Mouse (Mus musculus) right cerebral cortex, adult 2 months (tissue): ENCODE results near the gene Pkig.
"Not testable (repeated sequence)": the region's sequence is repeated elsewhere in the genome, so short reads cannot be mapped to it uniquely, and the experiment has no call there.

Source experiments
- DNase-seq, 2 experiments: peaks; one replicate each; pipeline ENCODE4 v3.0.0; 2021 to 2022; ENCODE audit warnings: low spot score in 2 of 2

Gene Pkig

DNA sequence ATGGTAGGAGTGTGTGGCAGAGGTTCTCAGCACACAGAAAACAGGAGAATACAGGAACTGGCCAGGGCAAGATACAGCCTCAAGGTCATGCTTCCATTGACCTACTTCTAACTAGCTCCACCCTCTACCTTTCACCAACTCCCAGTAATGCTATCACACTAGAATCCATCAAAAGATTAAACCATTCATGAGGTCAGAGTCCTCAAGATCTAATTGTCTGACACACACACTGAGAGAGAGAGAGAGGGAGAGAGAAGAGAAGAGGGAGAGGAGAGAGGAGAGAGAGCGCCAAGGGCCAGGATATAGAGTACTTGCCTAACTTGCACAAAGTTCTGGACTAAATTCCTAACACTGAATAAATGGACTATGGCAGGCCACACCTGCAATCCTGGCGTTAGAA, 24.2 kb downstream of the Pkig start:
- no peak for DNase-seq

DNA sequence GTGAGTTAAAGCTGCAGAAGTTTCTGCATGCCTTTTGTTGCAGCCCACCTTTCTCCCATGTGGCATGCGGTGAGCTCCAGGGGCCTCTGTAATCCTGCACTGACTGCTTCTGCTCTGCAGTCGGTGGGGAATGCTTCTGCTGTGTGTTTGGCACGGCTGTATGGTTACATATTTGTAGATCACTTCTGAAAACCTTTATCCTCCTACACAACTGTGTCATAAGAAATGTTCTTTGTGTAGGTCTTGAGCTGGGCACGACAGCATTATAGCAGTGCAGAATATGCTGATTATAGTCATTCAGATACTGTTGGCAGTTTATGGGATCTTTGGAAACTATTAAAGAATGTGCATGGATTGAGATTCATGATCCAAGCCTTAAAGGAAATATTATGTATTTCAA, 27.1 kb downstream of the Pkig start:
- peak in 1 of 2 experiments; percentile 44 for DNase-seq

DNA sequence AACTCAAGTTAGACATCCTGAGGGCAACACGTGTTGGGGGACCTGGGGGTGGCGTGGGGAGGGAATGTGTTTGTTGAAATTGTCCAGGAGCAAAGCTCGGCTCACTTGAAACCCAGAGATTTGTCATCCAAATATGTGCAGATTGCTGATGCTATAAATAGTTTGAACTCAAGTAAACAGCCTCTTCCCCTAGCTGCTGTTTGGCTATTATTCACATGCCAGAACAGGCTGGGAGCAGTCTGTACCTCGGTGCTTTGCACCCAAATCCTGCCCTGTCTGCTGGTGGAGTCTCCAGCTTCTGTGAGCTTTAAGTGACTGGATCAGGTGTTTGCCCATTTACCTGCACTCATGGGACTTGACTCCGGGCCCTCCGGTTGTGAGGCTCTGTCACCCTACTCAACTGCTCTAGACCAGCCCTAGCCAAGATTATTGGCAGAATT, 27.6 kb downstream of the Pkig start:
- DNase-seq = peak; percentile 70 to 75

DNA sequence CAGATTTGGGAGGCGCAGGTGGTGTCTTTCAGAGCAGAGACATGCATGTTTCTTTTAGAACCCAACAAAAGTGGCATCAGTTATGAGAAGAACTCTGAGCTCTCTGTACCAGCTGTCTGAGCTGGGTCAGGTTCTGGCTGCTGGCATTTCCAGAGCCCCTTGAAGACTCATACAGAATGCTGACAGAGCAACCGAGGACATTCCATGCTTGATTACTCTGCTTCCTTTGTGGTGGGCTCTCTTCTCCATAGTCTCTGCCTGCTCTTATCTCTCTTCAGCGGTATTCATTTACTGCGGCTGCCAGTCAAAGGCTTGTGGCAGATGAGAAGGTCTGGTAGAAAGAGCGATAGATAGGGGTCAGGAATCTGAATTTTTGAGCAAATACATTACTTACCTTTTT, 28.0 kb downstream of the Pkig start:
- no peak for DNase-seq

DNA sequence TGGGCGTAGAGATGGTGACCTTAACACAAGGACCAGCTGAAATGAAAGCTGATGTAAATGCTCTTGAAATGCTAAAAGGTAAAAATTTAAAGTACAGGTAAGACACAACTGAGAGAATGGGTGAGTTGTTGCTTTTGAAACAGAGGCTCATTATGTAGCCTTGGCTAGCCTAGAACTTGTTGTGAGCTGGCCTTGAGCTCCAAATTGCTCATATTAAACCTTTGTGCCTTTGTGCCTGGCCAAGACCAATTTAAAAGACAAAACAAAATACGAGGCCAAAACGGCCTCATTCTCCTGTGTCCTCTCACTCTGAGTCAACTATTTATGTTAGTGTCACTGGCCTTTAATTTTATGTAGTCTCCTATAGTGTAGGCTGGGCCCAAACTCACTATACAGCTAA, 28.7 kb downstream of the Pkig start:
- no peak for DNase-seq

- DNase-seq = not testable (repeated sequence)
Measured at GRCm38 (mm10) chr2:163688377-163688776, 30.2 kb downstream of the Pkig start.

DNA sequence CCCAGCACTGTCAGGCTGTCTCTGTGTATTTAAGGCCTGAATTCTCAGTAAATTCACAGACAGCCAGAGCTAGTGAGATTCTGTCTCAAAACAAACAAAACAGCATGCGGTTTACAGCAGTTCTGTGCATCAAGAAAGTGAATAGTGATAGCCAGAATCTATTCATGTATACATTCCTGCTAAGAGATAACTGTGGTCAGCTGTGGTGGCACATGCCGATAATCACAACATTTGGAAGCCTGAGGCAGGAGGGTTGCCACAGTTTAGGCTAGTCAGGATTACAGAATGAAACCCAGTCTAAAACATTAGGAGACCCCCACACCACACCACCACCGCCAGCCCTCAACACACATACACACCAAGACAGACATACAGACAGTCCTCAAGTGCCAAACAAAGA, 31.6 kb downstream of the Pkig start:
- no peak for DNase-seq

GRCm38 (mm10) chr2:163690409-163691304, 32.5 kb downstream of the Pkig start:
- DNase-seq = no peak

DNA sequence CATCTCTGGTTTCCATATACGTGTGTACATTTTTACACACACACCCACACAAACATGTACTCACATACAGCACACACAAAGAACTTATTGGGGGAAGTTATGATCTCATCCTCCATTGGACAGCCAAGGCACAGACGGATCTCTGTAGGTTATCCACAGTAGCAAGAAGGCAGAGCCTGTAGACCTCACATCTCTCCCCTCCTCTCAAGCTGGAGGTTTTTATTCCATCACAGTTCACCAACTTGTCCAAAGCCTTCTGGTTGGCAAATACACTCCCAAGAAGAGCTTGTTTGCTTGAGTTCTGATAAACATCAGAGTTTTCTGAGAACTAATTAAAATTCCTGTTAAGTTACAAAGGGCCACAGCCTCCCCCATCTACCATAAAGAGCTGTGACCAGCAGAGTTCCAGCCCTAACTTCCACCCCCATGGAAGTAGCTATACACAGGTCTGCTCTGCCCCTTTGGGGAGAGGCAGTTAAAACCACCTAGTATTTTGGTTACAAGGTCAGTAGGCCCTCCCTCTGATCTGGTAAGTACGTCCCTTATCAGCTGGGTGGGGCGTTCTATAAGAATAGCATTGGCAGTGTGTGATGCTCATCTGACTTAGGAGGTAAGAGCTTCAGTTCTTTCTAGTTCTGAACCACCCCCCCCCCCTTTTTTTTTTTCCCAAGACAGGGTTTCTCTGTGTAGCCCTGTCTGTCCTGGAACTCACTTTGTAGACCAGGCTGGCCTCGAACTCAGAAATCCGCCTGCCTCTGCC, 33.8 kb downstream of the Pkig start:
- DNase-seq = no peak

DNA sequence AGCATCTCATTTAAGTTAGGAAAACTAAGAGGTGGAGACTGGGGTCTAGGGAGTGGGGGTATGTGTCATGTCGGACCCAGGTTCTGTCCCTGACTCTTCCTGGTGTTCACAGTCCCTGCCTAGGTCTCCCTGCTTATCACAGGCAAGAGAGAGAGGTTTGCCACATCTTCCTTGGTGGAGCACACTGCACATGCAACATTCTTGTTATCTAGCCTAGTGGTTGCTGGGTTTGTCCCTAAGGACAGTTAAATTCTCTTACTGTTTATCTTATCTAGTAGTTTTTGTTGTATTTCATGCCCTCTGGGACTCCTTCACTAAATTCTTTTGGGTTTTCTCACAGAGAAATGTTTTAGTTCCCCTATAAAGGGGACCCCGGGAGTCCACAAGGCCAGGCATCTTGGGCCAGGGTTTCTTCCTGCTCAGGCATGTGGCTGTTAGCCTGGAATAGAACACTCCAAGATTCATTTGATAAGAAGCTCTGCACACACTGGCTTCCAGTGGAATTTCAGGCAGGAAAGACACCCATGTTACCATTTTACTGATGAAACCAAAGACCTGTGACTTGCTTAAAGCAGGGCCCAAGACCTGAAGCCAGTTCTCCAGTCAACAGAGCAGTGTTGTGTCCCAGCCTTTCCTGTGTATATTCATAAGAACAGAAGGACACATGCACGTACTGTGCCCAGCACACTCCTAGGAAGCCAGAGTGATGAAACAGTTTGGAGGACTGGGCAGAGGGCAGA, 34.9 kb downstream of the Pkig start:
- no peak for DNase-seq

- DNase-seq = no peak
Measured at GRCm38 (mm10) chr2:163693716-163694314, 35.6 kb downstream of the Pkig start.

- no peak for DNase-seq
Measured at GRCm38 (mm10) chr2:163696763-163697162, 38.6 kb downstream of the Pkig start.

- DNase-seq = no peak
Measured at GRCm38 (mm10) chr2:163697764-163698480, 39.7 kb downstream of the Pkig start.

GRCm38 (mm10) chr2:163699078-163699780, 41.0 kb downstream of the Pkig start:
- no peak for DNase-seq

- no peak for DNase-seq
Measured at GRCm38 (mm10) chr2:163702431-163702830, 44.2 kb downstream of the Pkig start.

DNA sequence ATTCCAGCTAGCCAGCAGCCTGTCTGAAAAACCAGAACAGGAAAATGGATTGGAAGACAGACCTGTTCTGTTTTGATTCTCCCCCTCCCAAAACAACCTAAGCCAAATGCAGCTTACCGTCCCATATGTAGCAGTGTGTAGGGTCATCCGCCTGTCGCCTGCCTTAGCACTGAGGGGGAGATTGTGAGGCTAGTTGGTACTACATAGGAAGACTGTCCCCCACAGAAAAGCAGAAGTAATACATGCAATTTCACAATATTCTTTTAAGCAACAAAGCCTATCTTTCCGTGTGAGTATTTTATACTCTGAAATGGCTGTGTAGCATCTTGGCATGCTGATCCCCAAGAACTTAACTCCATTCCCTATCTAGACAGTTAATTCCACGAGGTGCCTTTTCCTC, 44.7 kb downstream of the Pkig start:
- no peak for DNase-seq

DNA sequence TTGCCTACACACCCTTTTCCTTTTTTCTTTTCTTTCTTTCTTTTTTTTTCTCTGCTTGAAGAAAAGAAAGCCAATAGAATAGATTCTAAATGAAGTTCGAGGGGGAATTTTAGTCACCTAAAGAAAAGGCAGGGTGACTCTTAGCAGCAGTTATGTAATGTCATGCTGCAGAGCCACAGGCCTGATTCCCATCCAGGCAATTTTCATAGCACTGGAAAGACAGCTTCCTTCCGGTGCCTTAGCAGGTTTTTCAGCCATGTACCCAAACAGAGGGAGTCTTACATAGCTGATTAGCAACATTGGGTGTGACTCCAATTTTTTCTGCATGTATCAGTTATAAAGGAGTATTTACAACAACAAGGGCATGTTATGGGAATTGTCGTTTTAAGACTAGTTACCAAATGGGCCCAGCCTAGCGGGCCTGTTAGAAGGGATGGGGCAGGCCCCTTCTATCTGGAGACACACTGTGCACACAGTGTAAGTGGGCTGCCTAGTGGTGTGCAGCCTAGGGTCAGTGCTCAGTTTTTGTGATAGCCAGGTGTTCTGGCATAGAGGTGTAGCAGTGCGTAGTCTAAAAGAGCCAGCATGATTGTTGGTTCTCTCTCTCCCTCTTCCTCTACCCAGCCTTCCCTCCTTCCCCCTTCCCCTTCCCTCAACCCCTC, 45.5 kb downstream of the Pkig start:
- DNase-seq = peak; percentile 45 to 62

GRCm38 (mm10) chr2:163708321-163708720, 50.1 kb downstream of the Pkig start:
- no peak for DNase-seq

DNA sequence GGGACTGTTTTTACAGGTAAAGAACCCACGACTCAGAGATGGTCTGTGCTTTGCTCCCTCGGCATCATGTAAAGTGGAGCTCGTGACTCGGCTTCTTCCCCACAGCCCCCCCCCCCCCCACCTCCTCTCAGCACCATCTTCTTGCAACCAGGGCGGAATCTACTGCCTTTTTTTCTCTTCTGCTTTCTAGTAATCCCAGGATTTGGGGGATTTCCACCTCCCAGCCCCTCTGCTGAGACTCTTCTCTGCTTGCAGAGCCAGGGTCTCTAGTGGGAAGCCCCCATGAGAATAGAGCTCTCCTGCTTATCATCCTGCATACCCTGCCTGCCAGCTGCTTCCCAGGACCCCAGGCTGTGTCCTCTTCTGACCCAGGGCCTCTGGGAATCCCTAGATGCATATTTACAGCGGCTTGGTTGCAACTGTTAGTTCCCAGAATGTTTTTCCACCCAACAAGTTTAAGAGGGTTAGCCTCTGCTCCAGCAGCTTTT, 50.6 kb downstream of the Pkig start:
- no peak for DNase-seq

DNA sequence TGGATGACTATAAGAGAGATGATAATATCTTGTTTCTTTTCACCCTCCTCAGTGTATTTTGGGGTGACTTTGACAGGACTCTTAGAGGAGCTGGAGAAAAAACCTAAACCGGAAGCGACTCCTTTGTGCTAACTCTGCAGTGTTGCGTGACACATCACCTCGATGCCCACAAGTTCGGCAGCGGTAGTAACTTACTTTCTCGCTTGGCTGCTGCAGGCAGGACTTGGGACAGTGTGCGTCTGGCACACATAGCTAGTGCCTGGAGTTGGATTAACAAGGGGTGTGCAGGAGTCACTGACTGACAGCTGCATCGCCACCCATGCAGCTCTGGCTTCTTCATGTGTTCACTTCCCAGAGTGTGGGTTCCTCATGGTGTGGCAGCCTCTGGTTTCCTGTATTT, 51.8 kb downstream of the Pkig start:
- no peak for DNase-seq
